Mouse (Mus musculus) cerebellum, adult 2 months (tissue): ENCODE data around the gene Zbtb7b.

Source experiments
- CTCF ChIP-seq: fragments of 200-500 bp; IDR thresholded peaks from 2 replicates; pipeline ENCODE4 v1.5.1; 2011; ENCODE audit warnings: low read depth, mild to moderate bottlenecking, control low read depth, low read length, moderate library complexity, borderline replicate concordance; ENCODE audit not compliant: insufficient read depth
- POLR2A ChIP-seq: fragments of 200-500 bp; IDR thresholded peaks from 2 replicates; pipeline ENCODE4 v1.6.1; 2011; ENCODE audit warnings: low read length, control low read depth, borderline replicate concordance; ENCODE audit not compliant: insufficient read depth

- TF ChIP-seq CTCF (no peak), POLR2A (no peak)
These were observed 3.6 kb downstream of the Zbtb7b start for GRCm38 (mm10) chr3:89390699-89391662.
